In the genomic region with DNA sequence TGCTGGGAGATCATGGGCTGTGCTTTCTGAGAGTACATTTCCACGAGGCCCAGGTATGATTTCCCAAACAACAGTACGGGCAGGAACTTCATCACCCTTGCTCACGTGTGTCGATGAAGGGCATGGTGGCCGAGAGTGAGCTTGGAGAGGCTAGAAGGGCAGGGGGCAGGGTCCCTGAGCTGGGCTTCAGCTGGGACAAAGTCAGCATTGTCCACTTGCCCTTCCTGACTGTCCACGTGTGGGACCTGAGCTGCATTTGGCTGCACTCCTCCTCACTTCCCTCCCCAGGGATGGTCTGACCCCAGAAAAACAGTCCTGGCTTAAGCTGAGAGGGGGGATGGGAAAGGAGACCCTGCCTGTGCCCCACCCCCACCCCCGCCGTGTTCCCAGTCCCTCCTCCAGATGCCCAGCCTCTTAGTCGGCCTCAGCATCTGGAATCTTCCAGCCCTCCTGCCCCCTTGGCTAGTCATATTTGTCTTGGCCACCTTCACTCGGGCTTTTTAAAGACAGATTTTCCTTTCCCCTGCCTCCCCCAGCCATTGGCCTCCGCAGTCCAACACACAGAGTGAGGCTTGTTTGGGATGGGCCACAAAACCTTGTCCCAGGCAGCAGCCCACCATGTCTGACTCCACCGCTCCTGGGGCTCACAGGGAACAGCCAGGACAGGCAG, we compare ENCODE assay signal across 27 mouse cellular contexts. TPM values are rescaled to one million over a fixed set of nuclear protein-coding genes. Genes with fewer than 3 reads are reported as not detected.
DNase-seq lines count a peak whose midpoint lies in the region; ATAC-seq lines count a peak whose summit lies in the region.
"Had no signal": no experiment of that assay in that cellular context is flagged by ENCODE, and none has a peak within 500 bp of the region (broad histone marks: within the 10 kb centered on the region; RNA-seq: fewer than 3 reads in every experiment).

No protein-coding gene starts in this region.

- DNase-seq in hindbrain, embryonic 10.5 days (ENCODE audit: low spot score), result no peak
- DNase-seq in hindbrain, embryonic 14.5 days (ENCODE audit: low spot score), result no peak
- peak; percentile 25 for DNase-seq in 3T3-L1 (ENCODE audit: low read depth, low spot score)
- DNase-seq in embryonic facial prominence, embryonic 11.5 days (ENCODE audit: low spot score), result peak; percentile 4
- DNase-seq in limb, embryonic 10.5 days (ENCODE audit: low spot score), result no peak
- DNase-seq in ovary, postnatal 36 days (ENCODE audit: low spot score), result no peak
- DNase-seq in natural killer cell, adult 2 months (ENCODE audit: low spot score in 2 of 2), result no peak
- DNase-seq: adrenal gland, postnatal 10 days; B cell, adult 2 months; cerebellum, adult 18-20 months; cerebellum, postnatal 14 days; kidney, adult 8-10 months; kidney, postnatal 36 days; layer of hippocampus, adult 9-11 months; liver, embryonic 13.5 days; lung, adult 2 months; midbrain, embryonic 14.5 days; right cerebral cortex, postnatal 14 days had no signal

- peaks cover 15% of the 10 kb centered on the region for H3K4me1 ChIP-seq in hindbrain, embryonic 10.5 days (replicated peaks)
- no peaks in the 10 kb centered on the region for H3K4me1 ChIP-seq in hindbrain, embryonic 14.5 days (replicated peaks; ENCODE audit: control insufficient read depth, insufficient read depth, low read length)
- H3K4me1 ChIP-seq in embryonic facial prominence, embryonic 11.5 days (ENCODE audit: control insufficient read depth, insufficient read depth, low read length), result no peaks in the 10 kb centered on the region; the same call in 1 of the 2 replicates
- peaks cover 14% of the 10 kb centered on the region for H3K4me1 ChIP-seq in limb, embryonic 10.5 days
- H3K4me1 ChIP-seq: forebrain, embryonic 13.5 days; heart, embryonic 12.5 days; intestine, embryonic 15.5 days; liver, embryonic 13.5 days; megakaryocyte, embryonic 14.5 days had no signal

- no peaks in the 10 kb centered on the region for H3K27me3 ChIP-seq in hindbrain, embryonic 10.5 days (ENCODE audit: insufficient read depth, poor library complexity, severe bottlenecking)
- no peaks in the 10 kb centered on the region for H3K27me3 ChIP-seq in hindbrain, embryonic 14.5 days (ENCODE audit: control insufficient read depth, insufficient read depth, low read length)
- H3K27me3 ChIP-seq in embryonic facial prominence, embryonic 11.5 days (ENCODE audit: control insufficient read depth, insufficient read depth, low read length), result no peaks in the 10 kb centered on the region
- H3K27me3 ChIP-seq in limb, embryonic 10.5 days (ENCODE audit: low read depth, poor library complexity, severe bottlenecking), result no peaks in the 10 kb centered on the region
- H3K27me3 ChIP-seq: forebrain, embryonic 13.5 days; heart, embryonic 12.5 days; intestine, embryonic 15.5 days; liver, embryonic 13.5 days had no signal

- H3K9me3 ChIP-seq in hindbrain, embryonic 10.5 days, result no peaks in the 10 kb centered on the region
- no peaks in the 10 kb centered on the region for H3K9me3 ChIP-seq in hindbrain, embryonic 14.5 days (ENCODE audit: control insufficient read depth, low read length)
- no peaks in the 10 kb centered on the region for H3K9me3 ChIP-seq in embryonic facial prominence, embryonic 11.5 days (replicated peaks; ENCODE audit: control insufficient read depth, low read length)
- H3K9me3 ChIP-seq in limb, embryonic 10.5 days (replicated peaks), result no peaks in the 10 kb centered on the region
- H3K9me3 ChIP-seq: forebrain, embryonic 13.5 days; G1E; intestine, embryonic 15.5 days; liver, embryonic 13.5 days; megakaryocyte, embryonic 14.5 days had no signal

- no peak overlapping the region for H3K4me3 ChIP-seq in hindbrain, embryonic 10.5 days
- no peak overlapping the region for H3K4me3 ChIP-seq in hindbrain, embryonic 14.5 days (replicated peaks; ENCODE audit: low read length)
- H3K4me3 ChIP-seq in embryonic facial prominence, embryonic 11.5 days (ENCODE audit: low read depth, low read length), result no peak overlapping the region
- H3K4me3 ChIP-seq in limb, embryonic 10.5 days, result no peak overlapping the region
- H3K4me3 ChIP-seq: forebrain, embryonic 13.5 days; heart, embryonic 12.5 days; intestine, embryonic 15.5 days; liver, embryonic 13.5 days; megakaryocyte, embryonic 14.5 days; myocyte had no signal

- H3K36me3 ChIP-seq in hindbrain, embryonic 10.5 days, result no peaks in the 10 kb centered on the region
- H3K36me3 ChIP-seq in hindbrain, embryonic 14.5 days (replicated peaks; ENCODE audit: control insufficient read depth, insufficient read depth), result no peaks in the 10 kb centered on the region
- H3K36me3 ChIP-seq in embryonic facial prominence, embryonic 11.5 days (replicated peaks; ENCODE audit: control insufficient read depth, insufficient read depth, low read depth, low read length), result no peaks in the 10 kb centered on the region
- H3K36me3 ChIP-seq in limb, embryonic 10.5 days, result no peaks in the 10 kb centered on the region
- H3K36me3 ChIP-seq: G1E; heart, embryonic 12.5 days; intestine, embryonic 15.5 days; liver, embryonic 13.5 days had no signal

- no peak overlapping the region for H3K9ac ChIP-seq in hindbrain, embryonic 14.5 days
- no peak overlapping the region for H3K9ac ChIP-seq in embryonic facial prominence, embryonic 11.5 days (replicated peaks; ENCODE audit: low read length)
- H3K9ac ChIP-seq: forebrain, embryonic 13.5 days; heart, embryonic 12.5 days; intestine, embryonic 15.5 days; liver, embryonic 13.5 days had no signal

- ATAC-seq in hindbrain, embryonic 14.5 days (ENCODE audit: low FRiP score), result no peak
- ATAC-seq in embryonic facial prominence, embryonic 11.5 days (replicated peaks; ENCODE audit: insufficient number of reproducible peaks, low FRiP score, low TSS enrichment, low read depth), result no peak
- no peak for ATAC-seq in monocyte, adult 5-6 weeks (replicated peaks; ENCODE audit: insufficient number of reproducible peaks, low FRiP score, low TSS enrichment, poor library complexity, severe bottlenecking)
- ATAC-seq: activated CD4-positive, CD25-positive, alpha-beta regulatory T cell, adult 4 months; forebrain, embryonic 13.5 days; hindbrain, embryonic 16.5 days; intestine, embryonic 15.5 days had no signal

- H3K4me2 ChIP-seq in hindbrain, embryonic 14.5 days (replicated peaks), result no peak overlapping the region
- H3K4me2 ChIP-seq in embryonic facial prominence, embryonic 11.5 days (ENCODE audit: low read depth, low read length), result no peak overlapping the region
- H3K4me2 ChIP-seq: forebrain, embryonic 13.5 days; heart, embryonic 12.5 days; intestine, embryonic 15.5 days; liver, embryonic 13.5 days had no signal

- 59% methylated on average over 12 of the region's 12 CpGs for WGBS in hindbrain, embryonic 10.5 days
- 70% methylated on average over 12 of the region's 12 CpGs for WGBS in hindbrain, embryonic 14.5 days
- WGBS in embryonic facial prominence, embryonic 11.5 days, result 40% methylated on average over 12 of the region's 12 CpGs
- WGBS in limb, embryonic 10.5 days, result 65% methylated on average over 12 of the region's 12 CpGs

- H3K27ac ChIP-seq in hindbrain, embryonic 10.5 days, result peak overlapping the region; percentile 59
- H3K27ac ChIP-seq in hindbrain, embryonic 14.5 days, result no peak overlapping the region
- H3K27ac ChIP-seq in embryonic facial prominence, embryonic 11.5 days (replicated peaks; ENCODE audit: low read depth, low read length), result no peak overlapping the region
- H3K27ac ChIP-seq in limb, embryonic 10.5 days, result peak overlapping the region; percentile 69
- H3K27ac ChIP-seq: forebrain, embryonic 13.5 days; intestine, embryonic 15.5 days; liver, embryonic 13.5 days had no signal

RNA-seq across cellular contexts. Expression of a gene that starts 58.6 kb away (rescaled TPM):
- polyA plus RNA-seq in hindbrain, embryonic 10.5 days (2016; fragmentation: Nextera tagmentation; extraction: Ambion mirVana), result 0.57 and 0.63 TPM in 2 replicates
- 0.55 and 1.2 TPM in 2 replicates for polyA plus RNA-seq in hindbrain, embryonic 14.5 days (2014; fragmentation: Nextera tagmentation; extraction: Ambion mirVana)
- polyA plus RNA-seq in embryonic facial prominence, embryonic 11.5 days (2014; fragmentation: Nextera tagmentation; extraction: Ambion mirVana), result 0.61 TPM in 1 of 2 replicates, not detected in the other
- 0.61 and 0.82 TPM in 2 replicates for polyA plus RNA-seq in limb, embryonic 10.5 days (2016; fragmentation: Nextera tagmentation; extraction: Ambion mirVana)
- total RNA-seq in monocyte, adult 5-6 weeks (2017), result 25.2 to 43.8 TPM (median 37.3 TPM) in 3 replicates
- polyA plus RNA-seq: forebrain, embryonic 13.5 days had no signal

Comparison
In these comparisons a context has a peak if more than half of its experiments do, and no peak if none do; other contexts are left out.
1. H3K27ac ChIP-seq: peak in hindbrain, embryonic 10.5 days (single experiment) and limb, embryonic 10.5 days (single experiment); none in hindbrain, embryonic 14.5 days (single experiment) and embryonic facial prominence, embryonic 11.5 days (single experiment).
2. DNase-seq: peak in 3T3-L1 (single experiment) and embryonic facial prominence, embryonic 11.5 days (single experiment); none in hindbrain, embryonic 10.5 days (single experiment), hindbrain, embryonic 14.5 days (single experiment), limb, embryonic 10.5 days (single experiment), ovary, postnatal 36 days (single experiment) and natural killer cell, adult 2 months (0 of 2).